Mouse (Mus musculus) A20 (cell line): Measurements from ENCODE around the gene Lingo3.
A peak's percentile ranks its signal among the peaks of the same experiment; 100 is the strongest.

Experiments used
- DNase-seq: peaks from one replicate; pipeline ENCODE4 v3.0.0-alpha.2; 2011; ENCODE audit warnings: low read depth, low spot score

Gene Lingo3

GRCm38 (mm10) chr10:80799070-80799566 lies 44.7 kb downstream of the Lingo3 start:
- DNase-seq = no peak

- peak; percentile 98 for DNase-seq
Measured at GRCm38 (mm10) chr10:80798150-80799006, 45.5 kb downstream of the Lingo3 start, which contains the start of the genes Sf3a2 and Plekhj1. Gene Sf3a2 (plus strand): TSS chr10:80798198. Gene Plekhj1 (minus strand): TSS chr10:80798626.

- DNase-seq = no peak
Measured at GRCm38 (mm10) chr10:80797186-80798149, 46.4 kb downstream of the Lingo3 start.

- DNase-seq = no peak
Measured at GRCm38 (mm10) chr10:80796307-80796848, 47.5 kb downstream of the Lingo3 start.

GRCm38 (mm10) chr10:80794750-80795149 lies 49.1 kb downstream of the Lingo3 start:
- no peak for DNase-seq

- DNase-seq = no peak
Measured at GRCm38 (mm10) chr10:80793803-80794202, 50.0 kb downstream of the Lingo3 start.

GRCm38 (mm10) chr10:80793033-80793784 lies 50.6 kb downstream of the Lingo3 start:
- DNase-seq = no peak

- DNase-seq = no peak
Measured at GRCm38 (mm10) chr10:80792175-80793032, 51.4 kb downstream of the Lingo3 start.

GRCm38 (mm10) chr10:80791476-80792174 lies 52.2 kb downstream of the Lingo3 start:
- DNase-seq = peak; percentile 69

GRCm38 (mm10) chr10:80790761-80791404 lies 53.0 kb downstream of the Lingo3 start:
- peak; percentile 42 for DNase-seq

- DNase-seq = no peak
Measured at GRCm38 (mm10) chr10:80787517-80787916, 56.3 kb downstream of the Lingo3 start.

GRCm38 (mm10) chr10:80785963-80786362 lies 57.9 kb downstream of the Lingo3 start:
- no peak for DNase-seq

GRCm38 (mm10) chr10:80784871-80785270 lies 59.0 kb downstream of the Lingo3 start:
- DNase-seq = no peak

GRCm38 (mm10) chr10:80784302-80784701 lies 59.5 kb downstream of the Lingo3 start:
- no peak for DNase-seq
